Mouse (Mus musculus) layer of hippocampus, adult 8-10 months (tissue): ENCODE measurements at regions not wholly inside any gene's neighbourhood (a gene's known extent, or its start where the extent isn't known, plus 50 kb on each side); places are given as distances from the start of the nearest gene placed in this dataset.
"Not testable (repeated sequence)": the region's sequence is repeated elsewhere in the genome, so short reads cannot be mapped to it uniquely, and the experiment has no call there.

ENCODE experiments used
- DNase-seq, 2 experiments: peaks; one replicate each; pipeline ENCODE4 v3.0.0; 2022; ENCODE audit warnings: low spot score in 2 of 2

DNA sequence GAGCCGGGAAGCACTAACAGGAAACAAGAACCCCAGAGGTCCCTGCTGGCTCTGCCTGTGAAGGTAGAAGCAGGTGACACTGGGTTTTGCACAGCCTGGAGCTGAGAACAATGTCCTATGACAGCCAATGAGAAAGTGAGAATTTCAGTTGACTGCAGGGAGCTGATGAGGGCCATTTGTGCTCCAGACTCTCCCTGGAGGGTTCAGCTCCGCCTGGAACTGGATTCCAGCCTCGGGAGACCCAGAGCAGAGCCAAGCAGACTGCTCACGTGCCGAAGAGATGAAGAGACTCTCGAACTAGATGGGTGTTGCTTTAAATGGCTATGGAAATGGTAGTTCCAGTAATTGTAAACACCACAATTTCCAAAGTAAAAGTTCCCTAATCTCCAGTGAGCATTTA lies 93.5 kb downstream of the Cand1 start:
- no peak for DNase-seq

- no peak for DNase-seq
Measured at GRCm38 (mm10) chr10:119142866-119143265, 97.0 kb downstream of the Cand1 start.

- peak in 1 of 2 experiments; percentile 23 for DNase-seq
Measured at GRCm38 (mm10) chr10:119142307-119142706, 97.5 kb downstream of the Cand1 start.

GRCm38 (mm10) chr10:119138237-119138636 lies 101.6 kb downstream of the Cand1 start:
- DNase-seq: no peak

DNA sequence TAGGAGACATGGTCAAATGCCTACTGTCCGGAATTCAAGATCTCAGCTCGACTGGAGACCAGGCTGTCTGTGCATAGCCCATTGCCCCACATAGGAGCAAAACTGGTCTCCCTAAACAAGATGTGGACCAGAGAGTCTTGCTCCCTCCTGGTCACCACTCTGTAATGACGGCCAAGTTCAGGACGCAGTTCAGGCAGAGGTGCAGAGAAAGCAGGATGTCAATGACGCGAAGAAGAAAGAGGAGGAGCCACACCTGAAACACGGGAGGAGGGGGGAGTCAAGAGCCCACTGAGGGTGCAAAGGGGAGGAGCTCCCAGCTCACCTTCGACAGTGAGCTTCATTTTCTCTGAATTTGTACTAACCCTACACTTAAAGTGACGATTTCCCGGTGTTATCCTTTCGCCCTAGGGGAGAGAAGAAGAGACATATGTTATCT lies 104.3 kb downstream of the Cand1 start:
- DNase-seq: no peak

DNA sequence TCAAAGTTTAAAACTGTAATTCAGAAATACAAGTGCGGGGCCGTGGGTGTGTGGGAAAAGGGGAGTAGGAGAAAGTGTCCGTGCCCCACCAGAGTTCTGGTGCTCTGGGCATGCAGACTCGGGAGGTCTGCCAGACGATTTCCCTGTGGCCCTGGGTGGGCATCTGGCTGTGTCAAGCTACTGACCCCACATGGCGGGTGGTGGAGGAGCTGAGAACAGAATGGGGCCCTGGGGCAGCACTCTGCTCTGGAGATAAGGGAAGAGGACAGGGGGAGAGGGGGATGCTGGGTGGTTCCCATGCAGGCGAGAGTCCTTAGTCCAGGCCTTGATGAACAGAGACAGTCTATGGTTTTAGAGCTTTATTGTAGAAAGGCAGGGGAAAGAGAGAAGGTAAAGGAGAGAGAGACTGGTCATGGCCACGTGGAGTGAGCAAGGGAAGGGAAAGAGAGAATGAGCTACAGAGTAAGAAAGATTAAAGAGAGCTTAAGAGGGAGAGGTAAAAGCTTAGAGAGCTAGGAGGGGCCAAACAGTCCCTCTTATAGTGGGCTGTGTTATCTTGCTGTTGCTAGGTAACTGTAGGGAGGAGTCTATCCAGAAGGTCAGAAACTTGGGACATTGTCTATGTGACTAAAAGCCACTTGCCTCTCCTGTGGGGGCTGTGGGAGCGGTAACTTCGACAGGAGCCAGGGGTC lies 104.9 kb downstream of the Cand1 start:
- DNase-seq: no peak

DNA sequence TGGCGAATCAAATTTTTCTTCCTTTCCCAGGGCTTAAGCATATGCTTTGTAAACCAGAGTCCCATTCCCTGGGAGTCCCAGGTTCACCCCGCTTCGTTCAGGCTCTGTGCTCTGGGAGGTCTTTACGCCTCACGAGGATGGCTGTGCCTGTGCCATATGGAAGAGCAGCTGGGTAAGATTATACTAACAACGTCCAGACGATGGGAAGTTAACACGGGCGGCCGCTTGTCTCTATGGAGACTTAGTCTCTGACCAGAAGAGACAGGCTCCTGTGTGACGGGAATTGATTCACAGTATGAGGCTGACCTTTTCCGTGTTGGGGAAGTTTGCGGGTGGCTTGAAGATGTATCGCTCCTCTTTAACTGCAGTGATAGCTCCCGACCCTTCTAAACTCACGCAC lies 107.9 kb downstream of the Cand1 start:
- peak in 1 of 2 experiments; percentile 15 for DNase-seq

- DNase-seq: no peak
Measured at GRCm38 (mm10) chr10:119130676-119131075, 109.2 kb downstream of the Cand1 start.

DNA sequence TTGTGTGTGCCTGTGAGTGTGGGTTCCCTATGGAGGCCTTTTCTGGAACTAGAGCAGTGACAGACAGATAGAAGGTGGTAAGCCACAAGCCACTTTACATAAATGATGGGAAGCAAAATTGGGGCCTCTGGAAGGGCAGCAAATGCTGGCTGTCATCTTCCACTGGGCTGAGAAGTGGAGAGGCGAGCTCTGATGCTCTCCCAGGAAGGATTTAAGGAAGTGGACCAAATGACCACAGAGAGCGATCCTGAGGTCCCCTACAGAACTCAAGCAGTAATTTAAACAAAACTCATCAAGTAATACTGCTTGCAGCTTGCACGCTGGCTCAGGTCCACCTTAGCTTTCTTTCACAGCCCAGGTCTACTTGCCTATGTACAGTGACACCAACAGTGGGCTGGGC lies 111.8 kb downstream of the Cand1 start:
- DNase-seq: no peak

DNA sequence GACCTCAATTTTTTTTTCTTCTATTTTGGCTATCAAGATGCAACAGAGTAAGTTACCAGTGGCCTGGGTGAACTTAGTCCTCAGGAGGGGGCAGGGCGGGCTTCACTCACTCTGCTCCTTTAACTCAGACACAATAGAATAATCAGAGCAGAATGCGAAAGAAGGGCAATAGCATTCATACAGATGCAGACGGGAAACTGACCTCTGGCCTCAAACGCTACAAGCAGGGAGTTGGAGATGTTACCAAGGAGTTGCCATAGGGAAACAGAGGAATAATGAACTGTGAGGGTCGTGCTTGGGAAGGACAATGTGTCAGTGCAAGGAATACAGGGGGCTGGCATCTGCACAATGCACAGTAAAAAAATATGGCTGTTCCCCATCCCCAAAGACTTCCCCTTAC lies 116.3 kb downstream of the Cand1 start:
- no peak for DNase-seq

DNA sequence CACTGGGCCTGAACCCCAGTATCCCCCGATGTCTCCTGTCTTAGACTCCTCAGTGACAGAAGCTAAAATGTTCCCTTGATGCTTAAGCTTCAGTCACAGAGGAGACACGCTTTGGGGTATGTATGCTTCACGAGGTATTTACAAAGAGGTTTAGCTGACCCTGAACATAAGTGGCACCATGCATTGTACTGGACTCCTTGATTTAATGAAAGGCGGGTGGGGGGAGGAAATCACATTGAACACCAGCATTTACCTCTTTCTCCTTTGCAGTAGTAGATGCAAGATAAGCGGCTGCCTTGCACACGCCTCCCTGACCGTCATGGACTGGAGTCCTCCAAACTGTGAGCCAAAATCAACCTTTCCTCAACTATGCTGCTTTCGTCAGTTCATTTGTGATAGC lies 117.5 kb downstream of the Cand1 start:
- no peak for DNase-seq

DNA sequence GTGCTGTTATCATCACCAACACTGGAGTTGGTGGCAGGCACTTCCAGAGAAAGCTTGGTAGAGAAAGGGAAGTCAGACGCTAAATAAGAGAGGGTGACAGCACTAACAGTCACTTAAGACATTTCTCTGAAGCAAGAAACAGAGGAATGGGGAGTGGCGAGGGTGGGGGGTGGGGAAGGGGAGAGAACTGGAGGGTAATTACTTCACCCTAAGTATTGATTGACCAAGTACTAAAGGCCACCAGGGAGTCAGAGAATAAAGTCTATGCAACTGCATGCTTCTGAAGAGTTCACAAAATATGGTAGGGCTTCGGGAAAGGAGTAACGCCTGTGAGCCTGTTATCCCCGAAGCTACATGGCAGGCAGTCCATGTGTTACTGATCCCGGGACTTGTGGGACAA lies 118.3 kb downstream of the Cand1 start:
- DNase-seq: no peak

DNA sequence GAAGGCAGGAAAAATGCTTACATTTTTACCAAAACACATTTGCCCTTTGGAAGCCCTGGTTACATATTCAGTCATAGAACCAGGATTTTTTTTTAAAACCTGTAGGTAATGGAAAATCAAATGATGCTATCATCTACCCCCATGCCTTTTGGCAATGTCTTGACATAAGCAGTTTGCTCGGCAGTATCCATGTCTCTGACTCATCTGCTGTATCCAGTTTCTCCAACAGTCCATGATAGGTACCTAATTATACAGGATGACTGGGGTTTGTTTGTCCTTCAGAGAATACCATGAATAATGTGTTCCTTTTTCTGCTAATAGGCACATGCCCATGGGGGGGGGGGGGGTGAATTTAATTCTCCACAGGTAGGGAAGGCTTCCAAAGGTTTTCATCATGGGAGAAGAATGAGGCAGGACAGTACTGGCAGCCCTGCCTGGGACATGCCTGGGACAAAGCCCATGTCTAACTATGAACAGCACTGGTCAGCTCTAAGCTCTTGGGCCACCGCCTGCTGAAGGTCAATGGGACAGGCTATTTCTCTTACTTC lies 122.9 kb downstream of the Cand1 start:
- DNase-seq: no peak

GRCm38 (mm10) chr10:119115200-119115599 lies 124.7 kb downstream of the Cand1 start:
- DNase-seq: not testable (repeated sequence)

DNA sequence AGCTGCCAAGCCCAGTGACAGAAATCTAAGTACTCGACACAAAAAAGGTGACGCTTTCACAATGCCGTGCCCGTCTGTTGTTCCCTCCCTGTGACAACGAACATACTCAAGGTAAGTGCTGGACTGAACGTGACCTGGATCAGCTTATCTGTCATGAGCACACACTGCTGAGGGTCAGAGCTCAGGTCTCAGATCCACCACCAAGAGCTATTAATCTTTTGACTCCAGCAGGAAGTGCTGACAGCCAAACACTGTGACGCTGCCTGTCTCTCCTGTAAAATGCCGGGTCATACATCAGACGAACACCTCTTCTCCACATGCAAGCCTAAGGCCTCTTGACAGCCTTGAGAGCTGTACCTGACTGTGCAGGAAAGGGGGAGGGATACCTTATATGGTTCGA lies 125.2 kb downstream of the Cand1 start:
- DNase-seq: no peak

GRCm38 (mm10) chr10:119111886-119112285 lies 128.0 kb downstream of the Cand1 start:
- no peak for DNase-seq

DNA sequence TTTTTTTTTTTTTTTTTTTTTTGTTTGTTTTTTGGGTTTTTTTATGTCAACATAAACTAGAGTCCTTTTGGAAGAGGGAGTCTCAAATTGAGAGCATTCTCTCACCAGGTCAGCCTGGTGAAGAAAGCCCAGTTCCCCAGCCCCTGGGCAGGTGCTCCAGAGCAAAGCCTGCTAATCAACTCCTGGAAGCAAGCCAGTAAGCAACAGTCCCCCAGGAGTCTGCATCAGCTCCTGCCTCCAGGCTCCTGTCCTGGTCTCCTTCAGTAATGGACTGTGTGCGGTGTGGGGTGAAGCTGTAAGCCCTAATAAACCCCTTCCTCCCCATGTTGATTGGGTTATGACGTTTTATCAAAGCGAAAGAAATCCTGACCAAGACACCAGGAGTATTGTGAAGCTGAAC lies 128.4 kb downstream of the Cand1 start:
- no peak for DNase-seq

DNA sequence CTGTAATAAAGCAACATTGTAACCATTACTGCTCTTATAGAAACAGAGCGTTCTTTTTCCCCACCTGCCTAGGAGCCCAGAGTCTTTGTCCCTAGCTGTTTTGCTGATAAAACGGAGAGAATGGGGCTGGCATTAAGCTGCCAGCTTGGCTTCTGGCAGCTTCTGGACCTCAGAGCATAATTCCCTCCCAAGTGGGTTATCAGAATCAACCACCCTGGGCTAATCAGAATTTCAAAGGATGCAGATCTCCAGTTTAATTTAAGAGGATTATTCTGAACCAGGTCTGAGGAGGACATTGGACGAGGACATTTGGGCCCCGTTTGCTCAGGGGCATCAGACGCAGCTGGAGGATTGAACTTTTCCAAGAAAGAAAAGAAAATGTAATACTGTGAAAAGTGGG lies 129.2 kb downstream of the Cand1 start:
- no peak for DNase-seq

- DNase-seq: no peak
Measured at GRCm38 (mm10) chr10:119109207-119109606, 130.6 kb downstream of the Cand1 start.

DNA sequence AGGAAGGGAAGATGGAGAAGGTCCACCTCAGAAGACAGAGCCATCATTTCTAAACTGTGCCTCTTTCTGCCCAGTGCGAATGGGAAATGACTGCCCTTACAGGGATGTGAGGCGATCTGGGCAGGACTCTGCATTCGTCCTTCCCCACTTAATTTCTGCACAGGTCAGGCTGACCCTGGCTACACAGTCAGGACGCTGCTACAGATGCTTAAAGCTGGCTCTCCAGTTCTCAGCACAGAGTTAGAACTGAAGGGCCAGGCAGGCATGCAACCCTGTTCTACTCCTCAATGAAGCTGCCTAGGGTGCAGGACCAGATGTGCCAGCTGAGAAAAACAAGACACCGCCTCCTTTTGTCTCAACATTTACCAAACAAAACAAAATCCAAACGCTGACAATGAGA lies 132.1 kb downstream of the Cand1 start:
- no peak for DNase-seq

DNA sequence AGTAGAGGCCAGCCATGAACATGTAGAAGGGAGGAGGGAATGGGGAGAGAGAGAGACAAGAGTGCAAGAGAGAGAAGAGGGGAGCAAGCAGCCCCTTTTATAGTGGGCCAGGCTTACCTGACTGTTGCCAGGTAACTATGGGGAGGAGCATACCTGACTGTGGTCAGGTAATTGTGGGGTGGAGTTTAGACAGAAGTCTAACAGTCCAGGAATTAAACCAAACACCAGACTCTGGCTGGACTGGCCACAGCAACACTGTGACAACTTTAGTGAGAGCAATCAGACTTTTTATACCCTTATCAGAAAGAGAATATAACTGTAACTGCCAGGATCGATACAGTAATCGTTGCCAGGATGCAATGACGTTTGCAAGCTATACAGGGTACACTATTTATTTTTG lies 133.8 kb downstream of the Cand1 start:
- no peak for DNase-seq

GRCm38 (mm10) chr10:119105279-119105881 lies 134.5 kb downstream of the Cand1 start:
- no peak for DNase-seq

- DNase-seq: no peak
Measured at GRCm38 (mm10) chr10:119100511-119100910, 139.3 kb downstream of the Cand1 start.
